Comparison of ENCODE assay signal across 16 mouse cellular contexts in the genomic region with DNA sequence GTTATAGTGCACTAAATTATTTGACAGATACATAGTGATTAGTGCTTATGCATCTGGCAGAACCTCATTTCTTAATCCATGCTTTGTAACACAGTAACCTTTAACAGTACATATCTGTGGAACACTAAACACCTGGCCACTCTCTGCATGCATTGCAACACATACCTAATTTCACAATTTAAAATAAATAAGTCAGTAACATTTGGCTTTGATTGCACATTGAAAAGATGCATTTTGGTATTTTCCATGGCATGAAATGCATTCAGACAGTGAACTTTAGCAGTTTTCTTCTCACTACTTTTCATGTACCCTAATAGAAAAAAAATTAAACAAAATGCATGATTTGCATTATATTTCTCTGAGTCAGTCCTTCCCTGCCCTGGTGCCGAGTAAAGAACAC.
"Had no signal": no experiment of that assay in that cellular context is flagged by ENCODE, and none has a peak within 500 bp of the region (broad histone marks: within the 10 kb centered on the region; RNA-seq: fewer than 3 reads in every experiment).

No protein-coding gene starts in this region.

- H3K4me3 ChIP-seq: neural tube, embryonic 12.5 days; neural tube, embryonic 13.5 days; neural tube, embryonic 15.5 days; stomach, embryonic 15.5 days had no signal

- H3K27me3 ChIP-seq: neural tube, embryonic 12.5 days; neural tube, embryonic 13.5 days; neural tube, embryonic 15.5 days; stomach, embryonic 15.5 days had no signal

- H3K9ac ChIP-seq: neural tube, embryonic 12.5 days; neural tube, embryonic 13.5 days; neural tube, embryonic 15.5 days; stomach, embryonic 15.5 days had no signal

- H3K9me3 ChIP-seq: neural tube, embryonic 12.5 days; neural tube, embryonic 13.5 days; neural tube, embryonic 15.5 days; stomach, embryonic 15.5 days had no signal

- H3K4me2 ChIP-seq: neural tube, embryonic 12.5 days; neural tube, embryonic 13.5 days; neural tube, embryonic 15.5 days; stomach, embryonic 15.5 days had no signal

- H3K36me3 ChIP-seq: neural tube, embryonic 12.5 days; neural tube, embryonic 13.5 days; neural tube, embryonic 15.5 days; stomach, embryonic 15.5 days had no signal

- H3K4me1 ChIP-seq: neural tube, embryonic 12.5 days; neural tube, embryonic 13.5 days; neural tube, embryonic 15.5 days; stomach, embryonic 15.5 days had no signal

- H3K27ac ChIP-seq: neural tube, embryonic 12.5 days; neural tube, embryonic 13.5 days; neural tube, embryonic 15.5 days; stomach, embryonic 15.5 days had no signal

- DNase-seq: retina, postnatal 1 day; right cerebral cortex, adult 18-20 months; right cerebral cortex, postnatal 14 days; right cerebral cortex, postnatal 25 days; right cerebral cortex, postnatal 4 days; spleen, adult 18-20 months; thymus, adult 18-20 months; thymus, adult 2 months; thymus, postnatal 14 days; thymus, postnatal 25 days; thymus, postnatal 36 days; thymus, postnatal 4 days had no signal
